Mouse (Mus musculus) G1E-ER4 (cell line): ENCODE results near the gene Syngr2. TPM values are rescaled to one million over a fixed set of nuclear protein-coding genes. Genes with fewer than 3 reads are reported as not detected.

Experiments
- GATA1 ChIP-seq: IDR thresholded peaks from one replicate; pipeline ENCODE4 v1.8.0; 2012; ENCODE audit warnings: low read length, inconsistent platforms
- polyA plus RNA-seq: library from polyadenylated mRNA; stranded (reverse); fragments of >175 nt; gene quantifications from 2 replicates; pipeline ENCODE4 v1.2.3, GENCODE M21; 2012

Gene Syngr2
- polyA plus RNA-seq, 1 experiment = 191 TPM

DNA sequence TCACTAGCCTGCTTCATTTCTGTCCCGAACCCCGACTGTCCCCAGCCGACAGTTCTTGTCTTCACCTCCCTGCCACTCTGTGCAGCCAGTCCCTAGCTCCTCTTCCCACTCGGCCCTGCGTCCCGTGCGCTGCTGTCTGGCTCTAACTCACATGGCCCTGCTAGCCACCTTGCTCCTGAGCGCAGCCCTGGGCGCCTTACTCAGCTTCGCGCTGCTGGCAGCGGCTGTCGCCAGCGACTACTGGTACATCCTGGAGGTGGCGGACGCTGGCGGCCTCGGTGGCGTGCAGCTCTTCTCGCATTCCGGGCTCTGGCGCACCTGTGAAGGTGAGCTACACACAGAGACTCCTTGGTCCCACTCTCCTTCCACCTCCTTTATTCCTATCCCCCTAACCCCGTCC is 51.1 kb downstream of the Syngr2 start, which contains the start of gene Tmem235:
TSS of gene Tmem235 (plus strand) at position 152 of the 400 bp plus-strand sequence.
- no peak for TF ChIP-seq GATA1

DNA sequence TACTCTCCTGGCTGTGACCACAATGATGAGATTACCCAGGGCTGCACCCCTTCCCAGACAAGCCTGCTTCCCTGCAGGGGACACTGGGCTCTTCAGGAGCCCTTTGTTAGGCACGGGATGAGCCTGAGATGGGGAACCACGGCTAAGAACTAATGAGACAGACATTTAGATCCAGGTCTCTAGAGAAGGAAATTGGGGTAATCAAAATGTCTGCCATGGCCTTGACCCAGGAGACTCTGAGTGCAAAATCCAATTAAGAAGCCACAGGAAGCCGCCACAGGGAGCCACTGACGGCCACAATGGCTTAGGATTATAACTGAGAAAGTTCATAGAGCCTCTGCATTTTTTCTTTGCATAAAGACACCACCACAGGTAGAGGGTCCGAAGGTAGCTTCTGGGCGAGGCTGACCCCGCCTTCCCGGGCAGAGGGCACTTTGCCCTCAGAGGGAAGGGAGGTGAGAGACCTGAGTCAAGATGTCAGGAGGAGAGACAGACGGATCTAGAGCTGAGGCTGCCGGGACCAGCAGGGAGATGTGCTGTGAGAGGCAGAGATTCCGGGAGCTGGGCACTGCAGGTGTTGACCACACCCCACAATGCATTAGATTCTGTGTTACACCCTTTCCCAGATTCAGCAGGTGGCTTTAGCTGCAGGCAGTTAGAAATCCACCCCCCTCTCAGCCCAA is 53.8 kb downstream of the Syngr2 start:
- TF ChIP-seq GATA1 = no peak

Other genes with a start within 250 kb of the Syngr2 start
- 24.8 and 28.1 TPM in 2 replicates for gene Tnrc6c, start 155.4 kb upstream of the Syngr2 start, polyA plus RNA-seq
- gene Tmc8, start 27.6 kb upstream of the Syngr2 start, polyA plus RNA-seq = 20.6 and 30.9 TPM in 2 replicates
- gene Tmc6, start 27.5 kb upstream of the Syngr2 start, polyA plus RNA-seq = 40.9 and 48.2 TPM in 2 replicates
- 25.1 and 31.1 TPM in 2 replicates for gene 6030468B19Rik, start 12.0 kb upstream of the Syngr2 start, polyA plus RNA-seq
- gene Gm20708, start within 50 bp of the Syngr2 start, polyA plus RNA-seq = 0.24 and 0.38 TPM in 2 replicates
- gene Afmid, start 16.3 kb downstream of the Syngr2 start, polyA plus RNA-seq = 3.0 and 4.9 TPM in 2 replicates
- gene Tk1, start 16.4 kb downstream of the Syngr2 start, polyA plus RNA-seq = 101 and 120 TPM in 2 replicates
- gene Birc5, start 39.6 kb downstream of the Syngr2 start, polyA plus RNA-seq = 113 and 159 TPM in 2 replicates
- gene Tmem235, start 51.1 kb downstream of the Syngr2 start, polyA plus RNA-seq = not detected in 2 replicates
- not detected in 2 replicates for gene Tha1, start 63.8 kb downstream of the Syngr2 start, polyA plus RNA-seq
- gene Socs3, start 160.4 kb downstream of the Syngr2 start, polyA plus RNA-seq = 3.3 and 3.5 TPM in 2 replicates
- gene Pgs1, start 176.6 kb downstream of the Syngr2 start, polyA plus RNA-seq = 33.8 and 46.7 TPM in 2 replicates